Mouse (Mus musculus) spleen, postnatal 14 days (tissue): ENCODE data around the gene Slc9a1.
A peak's percentile ranks its signal among the peaks of the same experiment; 100 is the strongest.

ENCODE experiments used
- DNase-seq, 2 experiments: peaks; one replicate each; pipeline ENCODE4 v3.0.0; 2021 to 2022; ENCODE audit warnings: low spot score in 2 of 2

Slc9a1 gene

DNA sequence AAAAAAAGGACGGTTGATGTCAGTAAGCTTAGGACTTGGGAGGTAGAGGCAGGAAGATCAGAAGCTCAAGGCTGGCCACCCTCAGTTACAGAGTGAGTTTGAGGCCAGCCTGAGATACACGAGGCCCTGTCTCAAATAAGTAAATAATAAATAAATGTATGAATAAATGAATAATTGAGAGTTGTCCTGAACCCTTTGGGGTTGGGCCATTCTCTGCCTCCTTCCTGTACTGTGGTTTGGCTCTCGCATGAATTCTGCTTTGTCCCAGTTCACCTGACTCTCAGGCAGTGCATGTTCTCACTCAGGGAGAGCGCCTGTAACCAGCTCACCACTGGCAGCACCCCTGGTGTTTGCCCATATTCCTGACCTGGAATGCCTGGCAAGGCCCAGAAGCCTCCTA is 4.5 kb downstream of the Slc9a1 start:
- DNase-seq = no peak

DNA sequence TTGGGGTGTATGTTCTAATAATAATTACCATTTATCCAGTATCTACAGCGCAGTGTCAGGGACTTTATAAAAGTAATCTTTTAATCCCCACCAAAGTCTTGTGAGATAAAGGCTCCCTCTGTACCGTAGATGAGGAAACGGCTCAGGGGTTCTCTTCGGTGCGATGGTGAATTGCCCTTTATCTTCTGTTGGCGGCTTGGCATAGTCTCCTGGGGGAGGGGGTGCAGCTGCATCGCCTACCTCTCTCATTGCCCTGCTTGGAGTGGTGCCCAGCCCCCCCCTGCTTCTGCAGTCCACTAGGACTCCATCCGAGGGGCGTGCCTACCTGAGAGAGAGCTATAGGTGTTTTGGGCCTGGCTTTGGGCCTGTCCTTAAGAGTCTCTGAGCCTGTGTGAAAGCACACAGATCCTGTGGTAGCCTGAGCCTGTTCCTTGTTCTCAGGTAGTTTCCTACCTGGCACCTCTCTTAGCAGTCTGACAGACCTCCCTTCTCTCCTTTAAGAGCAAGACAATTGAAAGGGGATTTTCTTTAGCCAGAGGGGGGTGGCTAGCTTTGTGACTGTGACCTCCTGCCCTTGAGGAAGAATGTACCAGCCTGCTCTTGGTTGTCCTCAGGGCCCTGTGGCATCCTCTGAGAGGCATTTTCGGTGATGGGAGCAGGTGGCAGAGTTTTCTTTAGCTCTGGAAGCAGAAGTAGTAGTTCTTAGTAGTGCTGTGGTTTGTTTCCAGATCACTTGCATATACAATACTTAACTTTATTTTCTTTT is 6.5 kb downstream of the Slc9a1 start:
- no peak for DNase-seq

GRCm38 (mm10) chr4:133378236-133379045 is 8.9 kb downstream of the Slc9a1 start:
- no peak for DNase-seq

- no peak for DNase-seq
Measured at GRCm38 (mm10) chr4:133379046-133379347, 9.5 kb downstream of the Slc9a1 start.

DNA sequence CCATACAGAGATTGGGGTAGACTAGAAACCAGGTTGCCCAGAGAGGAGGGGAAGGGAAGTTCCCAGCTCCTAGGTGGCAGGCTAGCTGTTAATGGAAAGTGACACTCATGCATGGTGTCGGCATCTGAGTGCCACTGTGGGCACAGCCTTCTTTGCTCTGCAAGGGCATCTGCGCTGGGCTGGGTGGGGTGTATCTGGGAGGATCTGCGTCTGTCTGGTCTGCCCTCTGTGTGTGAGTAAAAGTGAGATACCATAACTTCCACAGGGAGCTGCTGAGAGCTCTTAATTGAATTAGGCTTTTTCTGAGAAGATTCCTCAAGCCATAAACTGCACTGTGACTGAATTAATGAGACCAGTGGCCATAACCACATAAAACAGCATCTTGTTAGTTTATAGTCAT is 10.4 kb downstream of the Slc9a1 start:
- no peak for DNase-seq

DNA sequence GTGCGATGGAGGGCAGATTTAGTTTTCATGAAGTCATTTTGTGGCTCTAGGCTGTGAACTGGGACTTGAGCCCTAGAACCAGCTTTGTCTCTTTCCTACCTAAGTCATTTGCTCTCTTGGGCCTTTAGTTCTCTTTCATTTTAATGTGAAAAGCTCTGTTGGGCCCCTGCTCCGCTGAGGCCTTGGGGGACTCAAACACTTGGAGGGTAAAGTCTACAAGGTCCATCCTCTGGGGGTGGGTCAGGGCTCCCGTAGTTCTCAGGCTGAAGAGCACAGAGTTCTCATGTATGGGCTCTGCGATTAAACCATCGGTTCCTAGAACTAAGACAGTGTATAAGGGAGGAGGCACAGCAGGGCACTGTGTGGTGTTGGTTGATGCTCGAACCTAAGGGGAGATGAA is 11.0 kb downstream of the Slc9a1 start:
- DNase-seq = no peak

- DNase-seq = no peak
Measured at GRCm38 (mm10) chr4:133381141-133381540, 11.6 kb downstream of the Slc9a1 start.

DNA sequence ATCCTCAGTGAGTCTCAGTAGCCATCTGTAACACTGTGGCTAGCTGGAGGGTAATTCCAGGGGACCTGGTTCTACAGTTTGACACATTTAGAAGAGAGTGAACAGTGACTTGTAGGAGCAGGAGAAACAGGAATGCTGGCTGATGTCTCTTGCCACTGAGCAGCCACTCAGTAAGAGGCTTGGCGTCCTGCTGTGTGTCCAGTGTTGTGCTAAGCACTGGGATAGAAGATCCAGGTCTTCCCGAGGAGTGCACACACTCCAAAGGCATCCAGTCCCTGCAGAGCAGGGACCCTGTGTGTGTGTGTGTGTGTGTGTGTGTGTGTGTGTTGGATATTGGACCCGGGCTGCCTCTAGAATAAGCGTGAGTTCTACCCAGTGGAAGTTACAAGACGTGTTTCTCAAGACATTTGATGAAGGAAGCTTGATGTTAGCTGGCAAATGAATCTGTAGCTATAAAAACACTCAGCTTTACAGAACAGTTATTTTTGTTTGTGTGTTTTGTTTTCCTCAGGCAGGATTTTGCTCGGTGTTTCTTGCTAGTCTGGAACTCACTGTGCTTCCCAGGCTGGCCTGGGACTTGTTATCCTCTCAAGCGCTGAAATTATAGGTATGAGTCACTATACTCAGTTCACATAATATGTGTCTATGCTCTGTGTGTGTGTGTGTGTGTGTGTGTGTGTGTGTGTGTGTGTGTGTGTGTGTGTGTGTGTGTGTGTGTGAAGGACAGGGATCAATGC is 16.7 kb downstream of the Slc9a1 start:
- no peak for DNase-seq

GRCm38 (mm10) chr4:133387053-133387452 is 17.5 kb downstream of the Slc9a1 start:
- no peak for DNase-seq

GRCm38 (mm10) chr4:133388781-133389552 is 19.5 kb downstream of the Slc9a1 start:
- DNase-seq = no peak

DNA sequence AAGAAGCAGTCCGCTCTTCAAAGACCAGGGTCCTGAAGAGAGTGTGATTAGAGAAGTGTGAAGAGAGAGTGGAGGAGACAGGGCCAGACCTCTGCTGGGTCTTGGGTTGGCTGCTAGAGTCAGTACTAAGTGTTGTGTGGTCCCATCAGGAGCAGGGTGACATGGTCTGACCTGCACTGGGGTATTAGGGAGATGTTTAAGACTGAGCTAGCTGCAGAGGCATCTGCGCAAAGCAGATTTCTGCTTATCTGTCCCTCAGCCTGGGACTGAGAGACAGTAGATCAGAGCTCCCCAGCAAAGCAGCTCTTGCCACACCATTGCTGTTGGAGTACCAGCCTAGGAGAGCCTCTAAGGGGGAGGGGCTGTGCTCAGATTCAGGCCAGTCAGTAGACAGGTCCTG is 20.5 kb downstream of the Slc9a1 start:
- DNase-seq = peak in 1 of 2 experiments; percentile 25

DNA sequence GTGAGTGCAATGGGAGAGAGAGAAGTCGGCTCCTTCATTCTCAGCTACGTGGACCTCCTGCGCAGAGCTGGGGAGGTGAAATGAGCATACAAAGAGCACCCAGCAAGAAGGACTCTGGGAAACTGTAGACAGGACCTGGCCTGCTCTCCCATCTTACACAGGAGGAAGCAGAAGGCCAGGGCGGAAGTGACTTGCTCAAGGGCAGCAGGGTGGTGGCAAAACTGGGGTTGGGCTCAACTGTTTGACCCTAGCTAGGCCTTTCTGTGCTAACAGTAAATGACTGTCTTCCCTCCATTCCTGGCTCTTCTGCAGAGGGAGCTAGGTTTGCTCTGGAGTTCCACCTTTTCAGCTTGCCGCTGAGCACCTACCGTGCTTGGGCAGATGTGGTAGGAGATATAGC is 21.1 kb downstream of the Slc9a1 start:
- no peak for DNase-seq

DNA sequence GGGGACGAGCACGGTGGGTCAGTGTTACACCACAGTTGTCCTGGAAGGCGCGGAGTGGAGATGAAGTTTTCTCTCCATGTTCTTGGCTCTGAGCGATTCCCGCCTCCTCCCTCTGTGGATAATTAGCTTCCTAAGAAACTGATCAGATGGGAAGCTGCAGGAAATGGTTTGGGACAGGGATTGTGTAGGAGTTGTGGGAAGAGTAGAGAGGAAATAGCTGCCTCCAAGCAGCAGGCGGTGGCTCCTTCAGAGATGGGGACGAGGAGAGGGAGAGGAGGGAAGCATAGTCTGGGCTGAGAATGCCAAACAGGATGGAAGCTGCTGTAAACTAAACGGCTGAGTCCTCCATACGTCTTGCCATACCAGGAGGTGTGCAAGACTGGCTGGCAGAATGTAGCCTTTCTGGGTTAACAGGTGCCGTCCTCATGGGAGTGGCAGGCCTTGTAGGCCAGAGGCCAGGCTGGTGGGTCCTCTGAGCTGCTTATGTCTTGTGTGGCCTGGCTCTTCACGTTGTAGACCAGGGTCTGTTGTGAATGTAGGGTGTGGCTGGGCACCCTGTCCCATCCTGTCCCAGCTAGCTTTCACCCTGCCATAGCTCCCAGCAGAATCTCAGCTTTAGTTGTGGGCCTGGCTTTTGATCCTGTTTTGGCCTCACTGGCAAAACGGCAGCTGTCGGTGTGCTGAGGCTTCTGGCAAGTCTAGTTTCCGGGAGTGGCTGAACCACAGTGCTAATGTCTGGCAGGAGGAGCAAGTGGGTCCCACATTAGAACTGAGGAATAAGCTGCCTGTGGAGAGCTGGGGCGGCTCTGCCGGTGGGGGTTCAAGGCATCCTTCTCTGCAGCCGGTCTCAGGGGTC is 21.9 kb downstream of the Slc9a1 start:
- no peak for DNase-seq

DNA sequence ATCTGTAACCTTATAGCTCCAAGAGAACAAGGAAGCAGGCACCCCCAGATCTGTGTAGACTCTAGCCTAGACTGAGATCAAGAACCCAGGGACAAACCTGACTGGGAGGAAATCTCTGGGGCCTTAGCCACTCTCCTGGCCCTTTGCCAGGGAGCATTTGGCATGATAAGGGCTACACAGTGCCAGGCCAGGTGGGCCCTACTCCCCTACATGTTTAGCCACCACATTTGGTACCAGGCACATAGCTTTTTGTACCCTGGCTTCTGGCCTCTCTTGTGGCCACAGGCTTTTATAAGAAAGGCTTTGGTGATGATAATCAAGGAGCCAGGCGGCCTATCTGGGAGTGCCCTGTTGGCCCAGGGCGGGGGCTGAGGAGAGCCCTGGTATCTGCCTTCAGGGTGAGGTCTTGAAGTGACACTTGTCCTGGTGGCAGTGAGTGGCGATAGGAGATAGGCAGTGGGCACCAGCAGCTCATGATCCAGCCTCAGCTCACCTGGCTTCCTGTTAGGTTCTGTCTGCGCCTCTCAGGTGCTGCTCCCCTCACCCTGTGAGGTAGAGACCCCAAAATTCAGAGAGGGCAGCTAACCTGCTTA is 25.6 kb downstream of the Slc9a1 start:
- DNase-seq = no peak

- DNase-seq = no peak
Measured at GRCm38 (mm10) chr4:133396079-133396478, 26.6 kb downstream of the Slc9a1 start.

DNA sequence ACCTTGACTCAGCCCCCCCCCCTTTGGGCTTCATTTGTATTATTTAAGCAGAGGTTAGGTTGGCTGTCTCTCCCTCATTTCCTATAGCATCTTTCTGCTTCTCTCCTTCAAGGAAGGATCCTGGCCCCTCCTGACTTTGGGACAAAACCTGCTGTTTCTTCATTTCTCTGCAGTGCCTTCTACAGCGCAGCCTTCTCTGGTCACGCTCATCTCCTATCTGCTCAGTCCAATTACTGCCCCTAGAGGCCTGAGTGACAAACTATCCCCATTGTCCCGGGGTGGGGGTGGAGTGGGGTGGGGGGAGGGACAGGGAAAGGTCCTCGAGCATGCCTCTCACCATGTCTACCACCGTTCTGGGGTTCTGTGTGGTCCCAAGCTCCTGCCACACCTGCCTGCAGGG is 27.8 kb downstream of the Slc9a1 start:
- no peak for DNase-seq

GRCm38 (mm10) chr4:133397961-133398360 is 28.5 kb downstream of the Slc9a1 start:
- DNase-seq = no peak

GRCm38 (mm10) chr4:133398619-133399018 is 29.1 kb downstream of the Slc9a1 start:
- DNase-seq = no peak

DNA sequence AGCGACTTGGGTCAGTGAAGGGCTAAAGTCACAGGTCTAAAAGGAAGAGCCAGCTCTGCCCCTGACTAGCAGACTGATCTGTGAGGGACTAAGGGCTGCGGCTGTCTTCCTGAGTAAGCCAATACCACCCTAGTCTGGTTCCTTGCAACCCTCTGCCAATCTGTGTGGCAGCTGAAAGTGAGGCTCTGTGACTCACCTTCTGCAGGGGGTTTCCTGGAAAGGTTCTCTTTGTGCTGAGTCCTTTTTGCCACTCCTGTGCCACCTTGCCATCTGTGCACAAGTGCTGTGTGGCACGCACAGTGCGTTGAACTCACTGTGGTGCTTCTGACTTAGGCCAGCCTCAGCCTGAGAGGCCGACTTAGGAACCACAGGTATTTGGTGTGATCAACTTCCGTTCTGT is 30.0 kb downstream of the Slc9a1 start:
- no peak for DNase-seq

- no peak for DNase-seq
Measured at GRCm38 (mm10) chr4:133400098-133400497, 30.6 kb downstream of the Slc9a1 start.

DNA sequence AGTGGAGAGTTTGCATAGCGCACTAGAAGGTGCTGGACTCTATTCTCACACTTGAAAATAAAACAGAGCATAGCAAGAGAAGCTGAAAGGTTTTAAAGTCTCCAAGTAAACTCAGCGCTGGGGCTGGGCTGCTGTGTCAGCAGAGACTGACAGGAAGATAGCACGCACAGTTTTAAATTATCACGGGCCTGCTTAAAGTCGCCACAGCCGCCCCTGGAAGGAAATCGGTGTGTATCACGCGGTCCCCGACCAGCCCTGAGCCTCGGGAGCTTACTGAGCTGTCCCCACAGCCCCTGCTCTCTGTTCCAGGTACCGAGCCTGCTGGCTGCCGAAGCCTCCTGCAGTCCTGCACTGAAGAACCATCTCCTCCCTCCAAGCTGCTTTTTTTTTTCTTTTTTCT is 32.5 kb downstream of the Slc9a1 start:
- DNase-seq = no peak
